Comparison of ENCODE assay signal across 15 mouse cellular contexts in the genomic region with DNA sequence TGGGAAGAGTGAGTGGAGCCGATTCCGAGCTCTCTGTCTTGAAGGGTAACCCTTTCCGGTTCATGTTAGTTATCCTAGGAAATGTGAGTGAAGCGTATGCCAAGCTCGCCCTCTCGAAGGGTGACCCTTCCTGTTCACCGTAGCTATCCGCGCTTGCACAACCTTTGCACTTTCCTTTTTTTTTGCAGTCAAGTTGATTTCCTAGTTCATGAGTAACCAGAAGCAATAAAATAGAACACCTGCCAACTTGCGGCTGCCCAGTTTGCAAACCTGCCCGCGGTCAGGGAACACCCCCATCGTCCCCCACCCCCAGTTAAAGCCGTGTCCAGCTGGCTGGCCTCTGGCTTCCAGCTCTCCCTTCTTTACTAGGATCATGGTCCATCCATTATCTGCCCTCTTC. TPM values are rescaled to one million over a fixed set of nuclear protein-coding genes. Genes with fewer than 3 reads are reported as not detected.
DNase-seq lines count a peak whose midpoint lies in the region; ATAC-seq and TF ChIP-seq lines count a peak whose summit lies in the region.
"Had no signal": no experiment of that assay in that cellular context is flagged by ENCODE, and none has a peak within 500 bp of the region (broad histone marks: within the 10 kb centered on the region; RNA-seq: fewer than 3 reads in every experiment).

No protein-coding gene starts in this region.

- H3K9me3 ChIP-seq in intestine, embryonic 15.5 days, result no peaks in the 10 kb centered on the region
- H3K9me3 ChIP-seq in kidney, embryonic 16.5 days (ENCODE audit: low read length), result no peaks in the 10 kb centered on the region
- no peaks in the 10 kb centered on the region for H3K9me3 ChIP-seq in liver, embryonic 12.5 days (replicated peaks)
- H3K9me3 ChIP-seq: limb, embryonic 12.5 days had no signal

- no peak for TF ChIP-seq POLR2A in small intestine, adult 2 months (IDR thresholded peaks at IDR 0.05; ENCODE audit: low read depth, low read length)

- ATAC-seq in intestine, embryonic 15.5 days, result peak; percentile 70
- ATAC-seq in kidney, embryonic 16.5 days (ENCODE audit: low FRiP score, low TSS enrichment), result peak; percentile 49
- ATAC-seq in liver, embryonic 12.5 days, result no peak
- no peak for ATAC-seq in megakaryocyte progenitor cell, adult 5-6 weeks (replicated peaks; ENCODE audit: poor library complexity)
- ATAC-seq: activated CD4-positive, CD25-positive, alpha-beta regulatory T cell, adult 4 months; CD4-positive, CD25-positive, alpha-beta regulatory T cell, adult 4 months; forebrain, postnatal 0 days; hindbrain, embryonic 16.5 days had no signal

- H3K4me2 ChIP-seq in intestine, embryonic 15.5 days (replicated peaks), result peak overlapping the region; percentile 29
- H3K4me2 ChIP-seq in kidney, embryonic 16.5 days (replicated peaks; ENCODE audit: low read depth, low read length), result peak overlapping the region; percentile 14; the same call in 1 of the 2 replicates
- no peak overlapping the region for H3K4me2 ChIP-seq in liver, embryonic 12.5 days
- H3K4me2 ChIP-seq: limb, embryonic 12.5 days had no signal

- peaks cover 15% of the 10 kb centered on the region for H3K4me1 ChIP-seq in intestine, embryonic 15.5 days (replicated peaks)
- peaks cover 48% of the 10 kb centered on the region for H3K4me1 ChIP-seq in kidney, embryonic 16.5 days (ENCODE audit: insufficient read depth, low read length)
- peaks cover 53% of the 10 kb centered on the region for H3K4me1 ChIP-seq in liver, embryonic 12.5 days
- H3K4me1 ChIP-seq in small intestine, adult 2 months (ENCODE audit: control insufficient read depth, insufficient read depth, insufficient read length, low read length), result peaks cover 15% of the 10 kb centered on the region

- DNase-seq in cerebellum, postnatal 14 days, result no peak
- DNase-seq in layer of hippocampus, postnatal 36 days, result no peak
- DNase-seq: forebrain, postnatal 0 days; gastrocnemius, postnatal 25 days; heart, postnatal 10 days; thymus, postnatal 25 days had no signal

- TF ChIP-seq CTCF in small intestine, adult 2 months (IDR thresholded peaks at IDR 0.05; ENCODE audit: extremely low read depth, insufficient read length, insufficient replicate concordance, low read depth, low read length), result no peak

- WGBS in intestine, embryonic 15.5 days, result 57% methylated on average over 14 of the region's 14 CpGs
- 34% methylated on average over 14 of the region's 14 CpGs for WGBS in kidney, embryonic 16.5 days
- 74% methylated on average over 14 of the region's 14 CpGs for WGBS in liver, embryonic 12.5 days (ENCODE audit: insufficient replicate concordance)
- 23% methylated on average over 14 of the region's 14 CpGs for WGBS in small intestine, adult 2 months

- H3K27me3 ChIP-seq in intestine, embryonic 15.5 days (replicated peaks), result no peaks in the 10 kb centered on the region
- H3K27me3 ChIP-seq in kidney, embryonic 16.5 days (ENCODE audit: insufficient read depth, low read length), result no peaks in the 10 kb centered on the region
- H3K27me3 ChIP-seq in liver, embryonic 12.5 days (replicated peaks), result no peaks in the 10 kb centered on the region
- no peaks in the 10 kb centered on the region for H3K27me3 ChIP-seq in small intestine, adult 2 months (ENCODE audit: control insufficient read depth, insufficient read depth, low read length)
- H3K27me3 ChIP-seq: limb, embryonic 12.5 days had no signal

- no peak overlapping the region for H3K4me3 ChIP-seq in intestine, embryonic 15.5 days (replicated peaks)
- H3K4me3 ChIP-seq in kidney, embryonic 16.5 days (ENCODE audit: low read length), result no peak overlapping the region
- no peak overlapping the region for H3K4me3 ChIP-seq in liver, embryonic 12.5 days
- H3K4me3 ChIP-seq in small intestine, adult 2 months (ENCODE audit: low read depth, low read length), result peak overlapping the region; percentile 17
- H3K4me3 ChIP-seq: limb, embryonic 12.5 days had no signal

- H3K9ac ChIP-seq in intestine, embryonic 15.5 days, result no peak overlapping the region
- 0 out of 2 replicates have a peak overlapping the region, but pooled peaks have one; percentile 22 for H3K9ac ChIP-seq in kidney, embryonic 16.5 days (replicated peaks; ENCODE audit: low read length)
- no peak overlapping the region for H3K9ac ChIP-seq in liver, embryonic 12.5 days
- H3K9ac ChIP-seq: forebrain, postnatal 0 days; limb, embryonic 12.5 days had no signal

- no peaks in the 10 kb centered on the region for H3K36me3 ChIP-seq in intestine, embryonic 15.5 days
- H3K36me3 ChIP-seq in kidney, embryonic 16.5 days (ENCODE audit: insufficient read depth, low read length), result no peaks in the 10 kb centered on the region
- H3K36me3 ChIP-seq in liver, embryonic 12.5 days, result no peaks in the 10 kb centered on the region
- H3K36me3 ChIP-seq in small intestine, adult 2 months (ENCODE audit: control insufficient read depth, insufficient read depth, low read length), result no peaks in the 10 kb centered on the region
- H3K36me3 ChIP-seq: limb, embryonic 12.5 days had no signal

- peak overlapping the region; percentile 74 for H3K27ac ChIP-seq in intestine, embryonic 15.5 days
- peak overlapping the region; percentile 85 for H3K27ac ChIP-seq in kidney, embryonic 16.5 days (ENCODE audit: low read length)
- H3K27ac ChIP-seq in liver, embryonic 12.5 days, result peak overlapping the region; percentile 59; the same call in 1 of the 2 replicates
- peak overlapping the region; percentile 88 for H3K27ac ChIP-seq in small intestine, adult 2 months (ENCODE audit: insufficient read depth, low read depth, low read length)
- H3K27ac ChIP-seq: limb, embryonic 12.5 days had no signal

RNA-seq across cellular contexts. Expression of gene Cela1, which starts 8.7 kb away (rescaled TPM):
- polyA plus RNA-seq in intestine, embryonic 15.5 days (2015; fragmentation: Nextera tagmentation; extraction: Ambion mirVana), result 104 and 271 TPM in 2 replicates
- 27.1 and 41.9 TPM in 2 replicates for polyA plus RNA-seq in kidney, embryonic 16.5 days (2015; fragmentation: Nextera tagmentation; extraction: Ambion mirVana)
- 8.7 and 11.0 TPM in 2 replicates for polyA plus RNA-seq in liver, embryonic 12.5 days (2016; fragmentation: Nextera tagmentation; extraction: Ambion mirVana)
- 55.9 and 26,246 TPM in 2 replicates for polyA plus RNA-seq in small intestine, adult 2 months (2012; rRNA removed)
- 12.2 and 28.8 TPM in 2 replicates for total RNA-seq in megakaryocyte progenitor cell, adult 5-6 weeks (2015)
- 5.2 and 10.8 TPM in 2 replicates for total RNA-seq in megakaryocyte progenitor cell, adult 5-6 weeks (2017)
- total RNA-seq in layer of hippocampus, postnatal 36 days (2021), result 1 to 10 TPM; 1.8 to 2.3 TPM
- total RNA-seq: gastrocnemius, postnatal 25 days had no signal

RNA-seq across cellular contexts. Expression of gene Bin2, which starts 9.7 kb away (rescaled TPM):
- polyA plus RNA-seq in intestine, embryonic 15.5 days (2015; fragmentation: Nextera tagmentation; extraction: Ambion mirVana), result 6.7 and 7.2 TPM in 2 replicates
- polyA plus RNA-seq in kidney, embryonic 16.5 days (2015; fragmentation: Nextera tagmentation; extraction: Ambion mirVana), result 2.1 and 3.0 TPM in 2 replicates
- 40.5 and 40.6 TPM in 2 replicates for polyA plus RNA-seq in liver, embryonic 12.5 days (2016; fragmentation: Nextera tagmentation; extraction: Ambion mirVana)
- polyA plus RNA-seq in small intestine, adult 2 months (2012; rRNA removed), result 6.6 and 13.0 TPM in 2 replicates
- total RNA-seq in megakaryocyte progenitor cell, adult 5-6 weeks (2015), result 129 and 133 TPM in 2 replicates
- 98.9 and 105 TPM in 2 replicates for total RNA-seq in megakaryocyte progenitor cell, adult 5-6 weeks (2017)
- 1 to 10 TPM; 5.3 to 5.6 TPM for total RNA-seq in layer of hippocampus, postnatal 36 days (2021)

RNA-seq across cellular contexts. Expression of gene Smagp, which starts 42.3 kb away (rescaled TPM):
- 37.7 and 41.2 TPM in 2 replicates for polyA plus RNA-seq in intestine, embryonic 15.5 days (2015; fragmentation: Nextera tagmentation; extraction: Ambion mirVana)
- polyA plus RNA-seq in kidney, embryonic 16.5 days (2015; fragmentation: Nextera tagmentation; extraction: Ambion mirVana), result 41.6 and 45.4 TPM in 2 replicates
- polyA plus RNA-seq in liver, embryonic 12.5 days (2016; fragmentation: Nextera tagmentation; extraction: Ambion mirVana), result 10.5 and 11.4 TPM in 2 replicates
- polyA plus RNA-seq in small intestine, adult 2 months (2012; rRNA removed), result 154 and 384 TPM in 2 replicates
- total RNA-seq in megakaryocyte progenitor cell, adult 5-6 weeks (2015), result 0.64 and 1.1 TPM in 2 replicates
- 0.71 TPM in 1 of 2 replicates, not detected in the other for total RNA-seq in megakaryocyte progenitor cell, adult 5-6 weeks (2017)
- 1 to 10 TPM; 1.7 to 2.1 TPM for total RNA-seq in layer of hippocampus, postnatal 36 days (2021)
- polyA plus RNA-seq: activated CD4-positive, CD25-positive, alpha-beta regulatory T cell, adult 4 months; CD4-positive, CD25-positive, alpha-beta regulatory T cell, adult 4 months had no signal

RNA-seq across cellular contexts. Expression of gene Galnt6, which starts 50.2 kb away (rescaled TPM):
- polyA plus RNA-seq in intestine, embryonic 15.5 days (2015; fragmentation: Nextera tagmentation; extraction: Ambion mirVana), result 4.2 and 4.3 TPM in 2 replicates
- polyA plus RNA-seq in kidney, embryonic 16.5 days (2015; fragmentation: Nextera tagmentation; extraction: Ambion mirVana), result 0.87 and 1.1 TPM in 2 replicates
- 0.96 and 1.3 TPM in 2 replicates for polyA plus RNA-seq in liver, embryonic 12.5 days (2016; fragmentation: Nextera tagmentation; extraction: Ambion mirVana)
- polyA plus RNA-seq in small intestine, adult 2 months (2012; rRNA removed), result 35.2 and 73.0 TPM in 2 replicates
- 11.7 and 11.9 TPM in 2 replicates for total RNA-seq in megakaryocyte progenitor cell, adult 5-6 weeks (2015)
- total RNA-seq in megakaryocyte progenitor cell, adult 5-6 weeks (2017), result 28.0 and 29.8 TPM in 2 replicates
- total RNA-seq in layer of hippocampus, postnatal 36 days (2021), result 1 to 10 TPM; 5.5 to 6.0 TPM

Comparison
In these comparisons a context has a peak if more than half of its experiments do, and no peak if none do; other contexts are left out.
1. ATAC-seq: peak in intestine, embryonic 15.5 days (single experiment) and kidney, embryonic 16.5 days (single experiment); none in liver, embryonic 12.5 days (single experiment) and megakaryocyte progenitor cell, adult 5-6 weeks (single experiment).
2. Peak in every context shown above with its lines, with median percentiles within 50 percentile points of each other: H3K27ac ChIP-seq.